26 mouse cellular contexts compared by ENCODE assay signal in the genomic region with DNA sequence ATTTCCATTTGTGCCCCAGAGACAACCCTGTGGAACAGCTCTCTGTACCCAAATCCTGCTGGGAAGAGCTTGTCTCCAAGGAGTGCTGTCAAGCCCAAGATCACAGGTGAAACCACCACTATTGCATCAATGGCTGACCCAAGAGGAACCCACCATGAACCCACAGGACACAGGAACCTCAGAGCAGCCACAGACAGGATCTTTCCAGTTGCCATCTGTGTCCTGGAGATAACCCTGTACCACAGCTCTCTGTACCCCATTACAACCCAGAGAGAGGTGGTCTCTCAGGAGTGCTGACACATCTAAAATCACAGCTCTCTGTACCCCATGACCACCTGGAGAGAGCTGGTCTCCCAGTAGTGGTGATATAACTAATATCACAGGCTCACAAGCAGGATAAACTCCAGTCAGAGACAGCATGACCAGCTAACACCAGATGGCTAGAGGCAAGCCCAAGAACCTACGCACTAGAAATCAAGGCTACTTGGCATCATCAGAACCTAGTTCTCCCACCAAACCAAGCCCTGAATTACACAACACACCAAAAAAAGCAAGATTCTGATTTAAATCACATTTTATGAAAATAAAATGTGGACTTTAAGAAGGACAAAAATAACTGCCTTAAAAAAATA.
"Had no signal": no experiment of that assay in that cellular context is flagged by ENCODE, and none has a peak within 500 bp of the region (broad histone marks: within the 10 kb centered on the region; RNA-seq: fewer than 3 reads in every experiment).

No protein-coding gene starts in this region.

- H3K9me3 ChIP-seq: heart, embryonic 13.5 days; heart, embryonic 15.5 days; hindbrain, embryonic 13.5 days; hindbrain, embryonic 15.5 days; limb, embryonic 13.5 days; limb, embryonic 15.5 days; liver, embryonic 12.5 days had no signal

- H3K4me3 ChIP-seq: gastrocnemius, adult 2 months; heart, adult 2 months; heart, embryonic 13.5 days; heart, embryonic 15.5 days; hindbrain, embryonic 13.5 days; hindbrain, embryonic 15.5 days; limb, embryonic 13.5 days; limb, embryonic 15.5 days; liver, embryonic 12.5 days had no signal

- DNase-seq: gastrocnemius, adult 2 months; gastrocnemius, postnatal 10 days; gastrocnemius, postnatal 25 days; heart, adult 11 months; heart, adult 2 months; heart, postnatal 14 days; heart, postnatal 36 days; kidney, adult 18-20 months; kidney, adult 8-10 months; kidney, postnatal 10 days; kidney, postnatal 25 days; kidney, postnatal 4 days; layer of hippocampus, adult 9-11 months; layer of hippocampus, postnatal 36 days; left cerebral cortex, postnatal 4 days had no signal

- H3K4me1 ChIP-seq: heart, embryonic 13.5 days; heart, embryonic 15.5 days; hindbrain, embryonic 13.5 days; hindbrain, embryonic 15.5 days; limb, embryonic 13.5 days; limb, embryonic 15.5 days; liver, embryonic 12.5 days had no signal

- H3K27ac ChIP-seq: gastrocnemius, adult 2 months; heart, adult 2 months; heart, embryonic 13.5 days; heart, embryonic 15.5 days; hindbrain, embryonic 13.5 days; hindbrain, embryonic 15.5 days; hindbrain, postnatal 0 days; limb, embryonic 13.5 days; limb, embryonic 15.5 days; liver, embryonic 12.5 days; liver, embryonic 14.5 days had no signal

- ATAC-seq: hindbrain, postnatal 0 days; intestine, postnatal 0 days; liver, embryonic 12.5 days had no signal

- H3K9ac ChIP-seq: heart, embryonic 13.5 days; heart, embryonic 15.5 days; hindbrain, embryonic 13.5 days; hindbrain, embryonic 15.5 days; limb, embryonic 13.5 days; limb, embryonic 15.5 days; liver, embryonic 12.5 days; liver, embryonic 14.5 days had no signal

- H3K36me3 ChIP-seq: heart, embryonic 13.5 days; heart, embryonic 15.5 days; hindbrain, embryonic 13.5 days; hindbrain, embryonic 15.5 days; limb, embryonic 13.5 days; limb, embryonic 15.5 days; liver, embryonic 12.5 days had no signal

- H3K4me2 ChIP-seq: heart, embryonic 11.5 days; heart, embryonic 13.5 days; heart, embryonic 15.5 days; hindbrain, embryonic 13.5 days; hindbrain, embryonic 15.5 days; limb, embryonic 13.5 days; limb, embryonic 15.5 days; liver, embryonic 12.5 days had no signal

- H3K27me3 ChIP-seq: heart, embryonic 13.5 days; heart, embryonic 15.5 days; hindbrain, embryonic 13.5 days; hindbrain, embryonic 15.5 days; limb, embryonic 13.5 days; limb, embryonic 15.5 days; liver, embryonic 12.5 days had no signal
